8 mouse cellular contexts compared by ENCODE assay signal in genomic region chr8:123518667-123519066, GRCm38 (mm10). TPM values are rescaled to one million over a fixed set of nuclear protein-coding genes. Genes with fewer than 3 reads are reported as not detected.
A peak's percentile ranks its signal among the peaks of the same experiment; 100 is the strongest.
DNase-seq lines count a peak whose midpoint lies in the region; ATAC-seq lines count a peak whose summit lies in the region.

TSS of gene Gas8 (plus strand) at chr8:123518834.

- peak; percentile 91 to 95 for DNase-seq in adrenal gland, adult (ENCODE audit: inconsistent age in 2 of 2, low spot score in 1 of 2)
- peak; percentile 97 for DNase-seq in embryo, embryonic 10.5 days (ENCODE audit: low spot score)
- peak; percentile 93 for DNase-seq in gastrocnemius, postnatal 14 days
- DNase-seq in intestine, embryonic 14.5 days (ENCODE audit: low spot score): peak; percentile 93
- DNase-seq in left cerebral cortex, postnatal 14 days (ENCODE audit: low spot score in 2 of 2): peak; percentile 91 to 95
- DNase-seq in mesoderm, embryonic 11.5 days (ENCODE audit: low read depth, low spot score): peak; percentile 96
- peak; percentile 88 to 90 for DNase-seq in right cerebral cortex, postnatal 36 days (ENCODE audit: low spot score in 2 of 2)
- DNase-seq in yolk sac, embryonic 10.5 days (ENCODE audit: low spot score): peak; percentile 96

- peaks cover 13% of the 10 kb centered on the region for H3K4me1 ChIP-seq in intestine, embryonic 14.5 days (replicated peaks; ENCODE audit: control insufficient read depth, insufficient read depth, low read length)

- H3K27me3 ChIP-seq in intestine, embryonic 14.5 days (replicated peaks; ENCODE audit: control insufficient read depth, insufficient read depth, low read length): peaks cover 18% of the 10 kb centered on the region

- peak within 1 kb of the TSS; percentile 81 for H3K4me3 ChIP-seq in intestine, embryonic 14.5 days (ENCODE audit: low read depth, low read length)

- 0% methylated on average over 20 of the region's 20 CpGs for WGBS in intestine, embryonic 14.5 days

- H3K9me3 ChIP-seq in intestine, embryonic 14.5 days (ENCODE audit: control insufficient read depth, low read length): no peaks in the 10 kb centered on the region

- peaks cover 31% of the 10 kb centered on the region for H3K36me3 ChIP-seq in intestine, embryonic 14.5 days (ENCODE audit: control insufficient read depth, insufficient read depth, low read length)

- H3K9ac ChIP-seq in intestine, embryonic 14.5 days (ENCODE audit: low read length): peak within 1 kb of the TSS; percentile 73

- intact Hi-C loops in gastrocnemius, postnatal 14 days (cut with DNase I; ENCODE audit: low total_unique reads): no loop called here
- intact Hi-C loops in left cerebral cortex, postnatal 14 days (cut with DNase I): no loop called here

- peak within 1 kb of the TSS; percentile 94 for H3K4me2 ChIP-seq in intestine, embryonic 14.5 days (ENCODE audit: low read length)

- no peak within 1 kb of the TSS for H3K27ac ChIP-seq in intestine, embryonic 14.5 days (ENCODE audit: low read depth)

- ATAC-seq in intestine, embryonic 14.5 days (replicated peaks; ENCODE audit: low FRiP score, low TSS enrichment, low read depth): peak; percentile 88

RNA-seq across cellular contexts. Expression of gene Gas8, which starts in this region (rescaled TPM):
- total RNA-seq in gastrocnemius, postnatal 14 days (2021): 1 to 10 TPM; 4.6 to 4.9 TPM
- polyA plus RNA-seq in intestine, embryonic 14.5 days (2014; fragmentation: Nextera tagmentation; extraction: Ambion mirVana): 26.9 and 34.0 TPM in 2 replicates
- 10 to 100 TPM; 25.7 to 30.7 TPM for total RNA-seq in left cerebral cortex, postnatal 14 days (2021)

Comparison
In these comparisons a context has a peak if more than half of its experiments do, and no peak if none do; other contexts are left out.
1. RNA of gene Gas8 (total RNA-seq): 25.7 to 30.7 TPM in left cerebral cortex, postnatal 14 days; 4.6 to 4.9 TPM in gastrocnemius, postnatal 14 days; every median in the first group is over 4 times any median in the second.
2. Peak in every context shown above with its lines, with median percentiles within 50 percentile points of each other: DNase-seq.